Mouse (Mus musculus): ENCODE data around the gene Zfp667. TPM values are rescaled to one million over a fixed set of nuclear protein-coding genes. Genes with fewer than 3 reads are reported as not detected.

Zfp667 gene
- total and polyA plus RNA-seq, 3 experiments = 3.9 to 5.3 TPM; not detected in 1

- Histone ChIP-seq H3K79me2 (ENCODE audit: control insufficient read depth, insufficient read depth, low read length, poor library complexity) (no peaks in the 10 kb centered on the region), H3K27ac (ENCODE audit: control insufficient read depth, low read depth, low read length) (no peak overlapping the region), H3K27me3 (ENCODE audit: control insufficient read depth in 1 of 2, insufficient read depth in 2 of 2, low read length in 2 of 2) (no peaks in the 10 kb centered on the region), H3K4me1 (ENCODE audit: control insufficient read depth in 1 of 2, insufficient read depth in 2 of 2, low read length in 2 of 2) (peaks cover 4 to 6% of the 10 kb centered on the region in 2 experiments), H3K36me3 (ENCODE audit: control insufficient read depth in 1 of 2, insufficient read depth in 2 of 2, low read length in 2 of 2) (0 out of 4 replicates have a peak, but pooled peaks cover 0 to 2% of the 10 kb centered on the region in 2 experiments), H3K9me3 (replicated peaks; ENCODE audit: insufficient read depth, low read length) (no peaks in the 10 kb centered on the region), H3K9ac (ENCODE audit: control insufficient read depth, low read depth, low read length, poor library complexity, severe bottlenecking) (no peak overlapping the region), H3K4me3 (ENCODE audit: control insufficient read depth in 1 of 2, insufficient read depth in 1 of 2, low read depth in 2 of 2, low read length in 2 of 2) (no peak overlapping the region)
- DNase-seq (ENCODE audit: low read depth, low spot score) = peak; percentile 64
- no peak; the same call in 1 of the 2 replicates for TF ChIP-seq SIN3A (IDR thresholded peaks at IDR 0.05; ENCODE audit: low read length)
- TF ChIP-seq EP300 (IDR thresholded peaks at IDR 0.05; ENCODE audit: low read depth in 1 of 2, low read length in 2 of 2) = peak; percentile 54 to 84
- no peak for TF ChIP-seq USF1 (IDR thresholded peaks at IDR 0.05; ENCODE audit: low read depth, low read length)
- TF ChIP-seq CTCF (IDR thresholded peaks at IDR 0.05 in 2 of 3, conservative IDR thresholded peaks at IDR 0.05 in 1 of 3; ENCODE audit: control insufficient read depth in 1 of 3, insufficient read depth in 1 of 3, low read depth in 2 of 3, low read length in 3 of 3, poor library complexity in 1 of 3, severe bottlenecking in 1 of 3) = no peak
- no peak for TF ChIP-seq ELF1 (IDR thresholded peaks at IDR 0.05; ENCODE audit: low read depth, low read length)
- TF ChIP-seq KAT2A (conservative IDR thresholded peaks at IDR 0.05; ENCODE audit: low read depth, low read length) = no peak
- no peak for TF ChIP-seq CHD1 (IDR thresholded peaks at IDR 0.05; ENCODE audit: low read depth, low read length)
- TF ChIP-seq ZMIZ1 (IDR thresholded peaks at IDR 0.05; ENCODE audit: low read depth, low read length) = no peak
- TF ChIP-seq TAL1 (IDR thresholded peaks at IDR 0.05; ENCODE audit: low read length) = 0 out of 2 replicates have a peak, but pooled peaks have one; percentile 8
- no peak for TF ChIP-seq CHD2 (IDR thresholded peaks at IDR 0.05; ENCODE audit: low read length)
- peak; percentile 76 for TF ChIP-seq TCF12 (IDR thresholded peaks at IDR 0.05; ENCODE audit: low read depth, low read length)
- no peak for TF ChIP-seq MAFK (IDR thresholded peaks at IDR 0.05; ENCODE audit: borderline replicate concordance, low read depth, low read length)
- TF ChIP-seq POLR2AphosphoS5 (IDR thresholded peaks at IDR 0.05; ENCODE audit: borderline replicate concordance, low read depth, low read length) = no peak
- no peak for TF ChIP-seq SMC3 (IDR thresholded peaks at IDR 0.05; ENCODE audit: low read depth, low read length)
- peak; percentile 55; the same call in 1 of the 2 replicates for TF ChIP-seq RCOR1 (IDR thresholded peaks at IDR 0.05; ENCODE audit: low read depth, low read length)
- no peak for TF ChIP-seq MAZ (IDR thresholded peaks at IDR 0.05; ENCODE audit: low read depth, low read length)
- peak; percentile 51; the same call in 1 of the 2 replicates for TF ChIP-seq MEF2A (IDR thresholded peaks at IDR 0.05; ENCODE audit: extremely low read depth, insufficient replicate concordance, low read depth, low read length, poor library complexity, severe bottlenecking)
- no peak for TF ChIP-seq POLR2A (IDR thresholded peaks at IDR 0.05; ENCODE audit: control insufficient read depth in 1 of 2, insufficient read depth in 1 of 2, low read depth in 1 of 2, low read length in 2 of 2, poor library complexity in 1 of 2)
- TF ChIP-seq E2F4 (IDR thresholded peaks at IDR 0.05; ENCODE audit: borderline replicate concordance, low read depth, low read length) = no peak
- TF ChIP-seq HCFC1 (IDR thresholded peaks at IDR 0.05; ENCODE audit: low read depth, low read length) = peak; percentile 26; the same call in 1 of the 2 replicates
- TF ChIP-seq NRF1 (IDR thresholded peaks at IDR 0.05; ENCODE audit: insufficient read depth, low read depth, low read length, poor library complexity, severe bottlenecking) = no peak
- TF ChIP-seq MXI1 (IDR thresholded peaks at IDR 0.05; ENCODE audit: low read depth, low read length) = 0 out of 2 replicates have a peak, but pooled peaks have one; percentile 24
- peak; percentile 57 for TF ChIP-seq MYB (IDR thresholded peaks at IDR 0.05; ENCODE audit: low read depth, low read length)
- no peak for TF ChIP-seq JUND (IDR thresholded peaks at IDR 0.05; ENCODE audit: low read depth, low read length)
- TF ChIP-seq GATA1 (IDR thresholded peaks at IDR 0.05; ENCODE audit: low read depth, low read length) = peak; percentile 69
- TF ChIP-seq NELFE (IDR thresholded peaks at IDR 0.05; ENCODE audit: low read depth, low read length) = no peak
- TF ChIP-seq BHLHE40 (IDR thresholded peaks at IDR 0.05; ENCODE audit: borderline replicate concordance, low read depth, low read length) = no peak
- peak; percentile 52; the same call in 1 of the 2 replicates for TF ChIP-seq ETS1 (IDR thresholded peaks at IDR 0.05; ENCODE audit: low read depth, low read length)
- TF ChIP-seq POLR2AphosphoS2 (IDR thresholded peaks at IDR 0.05; ENCODE audit: low read length) = no peak
- TF ChIP-seq MAX (IDR thresholded peaks at IDR 0.05; ENCODE audit: low read length) = no peak
- TF ChIP-seq UBTF (IDR thresholded peaks at IDR 0.05; ENCODE audit: borderline replicate concordance, insufficient read depth, low read depth, low read length) = no peak
- TF ChIP-seq RAD21 (IDR thresholded peaks at IDR 0.05; ENCODE audit: low read depth, low read length) = no peak
- no peak for TF ChIP-seq MYC (IDR thresholded peaks at IDR 0.05; ENCODE audit: low read depth, low read length)
- no peak for TF ChIP-seq ZNF384 (IDR thresholded peaks at IDR 0.05; ENCODE audit: low read depth, low read length)
- TF ChIP-seq ZC3H11A (IDR thresholded peaks at IDR 0.05; ENCODE audit: low read depth, low read length) = no peak
- no peak for TF ChIP-seq USF2 (IDR thresholded peaks at IDR 0.05; ENCODE audit: borderline replicate concordance in 1 of 2, insufficient read depth in 1 of 2, low read depth in 1 of 2, low read length in 2 of 2)
- TF ChIP-seq GABPA (IDR thresholded peaks at IDR 0.05; ENCODE audit: low read depth, low read length) = no peak
- TF ChIP-seq TBP (IDR thresholded peaks at IDR 0.05; ENCODE audit: low read depth, low read length) = no peak
Observed at GRCm38 (mm10) chr7:6277906-6278305, 8.5 kb upstream of the Zfp667 start.

Data from MEL (cell line).